Mouse (Mus musculus): Measurements from ENCODE around the gene Rrnad1.

The Rrnad1 gene

DNA sequence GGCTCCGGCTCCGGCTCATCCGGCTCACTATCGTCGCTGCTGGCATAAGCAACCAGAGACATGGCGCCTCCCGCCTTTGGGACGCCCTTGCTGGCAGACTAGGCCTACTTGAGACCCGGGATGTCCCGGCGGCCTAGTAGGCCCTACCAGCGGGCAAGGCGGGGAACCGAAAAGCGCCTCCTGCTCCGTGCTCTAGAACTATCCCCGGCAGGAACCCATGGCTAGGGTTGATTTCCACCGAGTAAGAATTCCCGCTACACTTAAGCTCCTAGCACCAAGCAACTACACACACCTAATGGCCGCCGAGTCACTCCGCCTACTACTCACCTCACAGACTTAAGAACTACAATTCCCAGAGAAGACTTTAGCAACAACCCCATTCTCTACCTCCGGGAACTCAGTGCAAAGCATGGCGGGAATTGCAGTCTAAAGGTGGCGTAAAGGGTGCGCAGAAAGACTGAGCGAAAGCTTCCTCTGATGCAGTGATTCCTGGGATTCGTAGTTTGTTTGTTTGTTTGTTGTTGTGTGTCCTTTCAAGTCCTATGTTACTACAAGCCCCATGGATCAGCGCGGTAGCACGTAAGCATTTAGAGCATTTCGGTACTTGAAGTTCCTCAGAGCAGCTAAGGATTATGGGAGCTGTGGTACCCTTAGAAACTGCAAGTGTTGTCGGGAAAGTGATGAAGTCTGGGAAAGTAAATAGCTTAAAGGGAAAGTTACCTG lies 45.1 kb downstream of the Rrnad1 start, which contains the start of gene Prcc:
Gene Prcc (minus strand): TSS at position 328 of the 723 bp plus-strand sequence.
- DNase-seq (ENCODE audit: low read depth, low spot score), result peak; percentile 100

DNA sequence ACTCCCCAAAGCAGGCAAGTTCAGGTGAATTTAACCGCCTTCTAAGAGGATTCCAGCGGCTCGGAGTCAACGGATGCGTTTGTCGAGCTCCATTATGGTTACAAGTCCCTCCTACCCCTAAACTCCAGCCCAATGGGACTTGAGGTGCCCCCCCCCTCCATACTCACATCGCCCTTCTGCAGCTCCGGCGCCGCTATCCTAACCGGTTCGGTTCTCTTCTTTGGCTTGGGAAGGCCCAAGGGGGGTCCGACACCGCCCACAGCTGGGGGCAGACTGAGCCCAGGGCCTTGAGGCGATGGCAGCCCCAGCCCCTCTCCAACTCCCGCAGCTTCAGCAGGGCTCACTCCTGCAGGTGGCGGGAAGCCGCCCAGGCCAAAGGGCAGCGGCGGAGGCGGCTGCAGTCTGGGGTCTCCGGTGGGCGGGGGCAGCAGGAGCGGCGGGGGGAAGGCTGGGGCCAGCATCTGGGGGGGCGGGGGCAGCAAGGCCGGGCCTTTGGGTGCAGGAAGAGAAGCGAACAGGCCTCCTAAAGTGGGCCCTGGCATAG lies 45.7 kb downstream of the Rrnad1 start:
- DNase-seq (ENCODE audit: low read depth, low spot score), result peak; percentile 75

DNA sequence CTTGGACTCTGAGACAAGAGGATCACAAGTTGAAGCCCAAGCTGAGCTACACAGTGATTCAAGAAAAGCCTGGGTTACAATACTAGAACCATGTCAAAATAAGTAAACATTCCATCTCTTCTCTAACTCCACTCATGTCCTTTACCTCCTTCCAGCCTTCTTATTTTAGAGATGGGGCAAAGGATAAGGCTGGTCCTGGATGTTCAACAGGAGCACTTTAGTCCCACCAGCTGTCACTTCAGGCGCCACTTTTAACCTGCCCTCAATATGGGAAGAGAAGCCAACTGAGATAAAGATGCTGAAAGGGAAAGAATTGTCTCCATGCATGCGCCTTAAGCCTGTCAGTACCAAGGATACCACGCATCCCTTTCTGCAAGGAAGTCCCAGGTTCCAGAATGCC lies 46.2 kb downstream of the Rrnad1 start:
- DNase-seq (ENCODE audit: low read depth, low spot score), result no peak

DNA sequence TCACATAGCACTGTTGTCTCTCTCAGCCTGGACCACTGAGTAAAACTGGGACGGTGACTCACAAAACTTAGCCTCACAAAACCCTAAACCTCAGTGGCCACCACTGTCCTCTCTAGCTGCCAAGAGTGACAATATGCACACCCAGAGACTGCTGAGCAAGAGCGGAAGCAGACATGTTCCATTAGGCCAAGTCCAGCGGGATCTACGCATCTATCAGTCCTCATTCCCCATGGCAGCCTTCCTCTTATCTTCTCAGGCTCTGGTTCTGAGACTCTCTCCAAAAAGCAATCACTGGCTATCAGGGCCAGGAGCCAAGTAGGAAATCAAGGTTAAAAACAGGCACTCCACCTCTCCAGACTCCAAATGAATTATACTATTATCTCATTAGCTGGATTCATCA lies 52.8 kb downstream of the Rrnad1 start:
- no peak for DNase-seq (ENCODE audit: low read depth, low spot score)

Measured in R1 (cell line).